Mouse (Mus musculus) liver, adult (tissue): ENCODE measurements around the gene Furin.

Experiments
- GATA4 ChIP-seq: IDR thresholded peaks from 2 replicates; pipeline ENCODE4 v1.6.1; 2014; ENCODE audit warnings: mild to moderate bottlenecking, low read length; ENCODE audit not compliant: insufficient replicate concordance

Gene Furin

DNA sequence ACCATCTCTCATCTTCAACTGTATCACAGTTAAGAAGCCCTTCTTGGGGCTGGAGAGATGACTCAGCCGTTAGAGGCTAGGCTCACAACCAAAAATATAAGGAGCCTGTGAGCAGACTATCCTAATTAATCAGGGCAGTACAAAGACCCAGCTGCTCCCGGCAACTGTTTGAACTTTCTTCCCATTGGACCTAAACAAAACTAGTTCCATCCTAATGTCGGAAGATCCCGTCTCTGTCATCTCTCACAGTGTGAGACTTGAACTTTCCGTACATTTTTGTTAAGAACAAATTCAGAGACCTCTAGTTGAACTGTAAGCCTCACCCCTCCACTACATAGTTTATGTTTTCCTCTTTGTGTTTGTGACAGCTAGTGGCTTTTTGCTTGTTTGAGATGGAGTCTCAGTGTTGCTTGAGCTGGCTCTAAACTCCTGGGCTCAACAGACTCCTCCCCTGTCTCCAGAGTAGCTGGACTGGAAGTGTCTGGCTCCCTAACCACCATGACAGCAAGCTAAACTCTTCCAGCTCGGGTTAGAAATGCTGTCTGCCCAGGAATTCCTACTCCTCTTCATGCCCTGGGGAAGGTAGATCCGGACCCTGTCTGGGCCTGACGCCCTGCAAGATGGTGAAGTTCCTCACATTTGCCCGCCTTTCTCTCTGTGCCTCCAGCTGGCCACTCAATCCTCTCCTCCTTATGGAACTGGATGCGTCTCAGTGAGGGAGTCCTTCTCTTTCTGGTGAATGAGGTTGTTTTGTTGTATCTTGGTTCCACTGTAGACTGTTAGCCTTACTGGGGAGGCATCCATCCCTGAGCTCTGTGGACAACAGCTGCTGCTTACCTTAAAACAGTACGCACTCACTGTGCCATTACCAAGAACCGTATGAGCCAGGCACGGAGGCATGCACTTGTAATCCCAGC, 57.3 kb downstream of the Furin start:
- no peak for TF ChIP-seq GATA4

DNA sequence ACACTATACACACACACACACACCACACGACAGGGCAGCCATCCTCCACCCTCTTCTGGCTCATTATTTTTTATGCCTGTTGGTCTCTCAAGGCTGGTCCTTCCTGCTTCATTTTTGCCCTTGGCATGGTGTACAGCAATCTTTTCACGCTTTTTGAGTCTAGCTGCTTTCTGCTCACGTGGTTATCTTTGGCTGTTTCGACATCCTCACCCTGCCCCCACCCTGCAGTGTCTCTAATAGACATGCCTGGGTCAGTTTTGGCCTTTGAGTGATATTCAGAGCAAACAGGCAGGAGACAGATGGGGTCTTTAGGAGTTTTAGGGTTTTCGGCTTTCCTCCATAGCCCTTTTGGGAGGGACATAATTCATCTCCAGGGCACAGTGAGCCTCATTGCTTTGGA, 58.4 kb downstream of the Furin start:
- no peak for TF ChIP-seq GATA4

DNA sequence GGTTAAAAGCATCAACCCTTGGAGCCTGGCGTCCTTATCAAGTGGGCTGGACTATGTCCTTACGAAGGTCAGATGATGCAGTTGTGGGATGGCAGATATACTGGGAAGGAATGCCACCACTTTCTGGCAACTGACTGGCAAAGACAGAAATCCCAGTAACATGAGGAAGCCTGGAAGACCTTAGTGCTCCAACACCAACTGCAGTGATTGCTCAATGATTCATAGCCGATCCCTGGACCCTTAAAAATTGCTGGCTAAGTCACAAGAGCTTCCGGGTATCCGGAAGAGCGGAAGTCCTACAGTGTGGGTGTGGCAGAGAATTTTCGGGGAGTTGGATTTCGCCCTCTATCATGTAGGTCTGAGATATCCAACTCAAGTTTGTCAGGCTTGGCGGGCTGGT, 59.1 kb downstream of the Furin start:
- TF ChIP-seq GATA4 = no peak

DNA sequence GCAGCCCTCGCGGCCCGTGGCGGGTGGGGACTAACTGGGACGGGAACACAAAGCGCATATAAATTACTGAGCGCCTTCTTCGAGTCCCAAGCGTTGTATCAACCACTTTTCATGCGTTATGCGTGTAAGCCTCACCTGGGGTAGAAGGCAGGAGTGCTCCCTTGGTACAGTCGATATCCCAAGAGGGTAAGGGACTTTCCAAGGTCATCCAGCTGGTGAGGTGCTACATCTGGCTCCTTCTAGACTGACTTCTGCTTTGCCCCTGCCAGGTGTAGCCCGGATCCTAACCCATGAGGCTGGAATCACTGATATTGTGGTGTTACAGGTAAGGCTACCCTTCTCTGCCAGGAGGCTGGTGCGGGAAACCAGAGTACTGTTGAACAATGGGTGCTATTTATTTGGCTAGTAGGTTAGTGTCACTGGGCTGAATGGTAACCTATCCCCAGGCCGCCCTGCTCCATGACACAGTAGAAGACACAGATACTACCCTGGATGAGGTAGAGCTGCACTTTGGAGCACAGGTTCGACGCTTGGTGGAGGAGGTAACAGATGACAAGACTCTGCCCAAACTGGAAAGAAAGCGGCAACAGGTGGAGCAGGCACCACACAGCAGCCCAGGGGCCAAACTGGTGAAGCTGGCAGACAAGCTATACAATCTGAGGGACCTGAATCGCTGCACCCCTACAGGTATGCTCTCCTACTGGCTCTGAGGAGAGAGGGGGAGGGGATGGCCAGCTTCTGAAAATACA, 61.8 kb downstream of the Furin start:
- no peak for TF ChIP-seq GATA4

DNA sequence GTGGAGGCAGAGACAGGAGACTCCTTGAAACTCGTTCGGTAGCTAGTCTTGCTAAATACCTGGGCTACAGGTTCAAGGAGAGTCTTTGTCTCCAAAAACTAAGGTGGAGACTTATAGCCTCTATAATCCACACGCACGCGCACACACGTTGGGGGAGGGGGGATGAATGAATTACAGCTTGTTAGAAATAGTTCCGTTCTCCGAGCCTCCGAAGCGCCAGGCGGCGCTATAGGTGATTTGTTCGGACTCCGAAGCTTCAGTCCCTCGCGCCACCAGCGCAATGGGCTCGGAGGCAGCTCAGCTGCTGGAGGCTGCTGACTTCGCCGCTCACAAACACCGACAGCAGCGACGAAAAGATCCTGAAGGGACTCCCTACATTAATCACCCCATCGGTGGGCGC, 62.4 kb downstream of the Furin start, which contains the start of gene Hddc3:
Hddc3 (plus strand) TSS at position 247 of the 400 bp plus-strand sequence.
- no peak for TF ChIP-seq GATA4

DNA sequence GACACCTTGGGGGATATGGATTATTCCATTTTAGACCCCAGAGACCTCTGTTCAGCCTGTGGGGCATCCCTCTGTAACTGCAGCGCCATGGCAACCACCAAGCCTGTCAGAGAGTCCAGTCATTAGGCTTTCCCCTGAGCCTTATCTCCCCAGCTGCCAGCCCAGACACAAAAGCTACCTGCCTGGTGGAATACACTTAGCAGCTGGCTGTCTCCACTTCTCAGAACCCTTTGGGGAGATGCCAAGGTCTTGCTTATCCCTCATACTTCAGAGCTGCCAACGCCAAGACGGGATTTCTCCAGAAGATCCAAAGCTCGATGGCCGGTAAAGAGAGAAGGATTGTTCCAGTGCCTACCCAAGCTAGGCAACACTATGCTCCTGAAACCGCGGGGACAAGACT, 63.4 kb downstream of the Furin start:
- TF ChIP-seq GATA4 = no peak

DNA sequence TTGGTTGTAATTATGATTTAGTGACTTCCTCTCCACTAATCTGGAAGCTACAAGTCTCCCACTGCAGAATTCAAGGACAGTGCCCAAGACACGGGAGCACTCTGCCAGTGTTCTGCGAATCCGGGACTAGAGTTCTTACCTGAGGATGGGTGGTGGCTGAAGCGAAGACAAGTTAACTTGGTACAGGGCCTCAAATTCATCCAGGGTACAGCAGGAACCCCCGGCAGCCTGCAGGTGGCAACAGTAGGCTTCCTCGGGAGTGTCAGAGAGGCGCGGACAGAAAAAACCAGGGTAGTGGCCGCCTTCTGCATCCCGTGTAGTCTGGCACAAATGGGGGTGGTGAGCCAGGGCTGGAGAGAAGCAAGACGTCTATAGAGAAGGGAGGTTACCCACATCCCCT, 64.4 kb downstream of the Furin start, which contains the start of gene Unc45a:
Unc45a (minus strand) TSS at position 213 of the 400 bp plus-strand sequence.
- no peak for TF ChIP-seq GATA4

DNA sequence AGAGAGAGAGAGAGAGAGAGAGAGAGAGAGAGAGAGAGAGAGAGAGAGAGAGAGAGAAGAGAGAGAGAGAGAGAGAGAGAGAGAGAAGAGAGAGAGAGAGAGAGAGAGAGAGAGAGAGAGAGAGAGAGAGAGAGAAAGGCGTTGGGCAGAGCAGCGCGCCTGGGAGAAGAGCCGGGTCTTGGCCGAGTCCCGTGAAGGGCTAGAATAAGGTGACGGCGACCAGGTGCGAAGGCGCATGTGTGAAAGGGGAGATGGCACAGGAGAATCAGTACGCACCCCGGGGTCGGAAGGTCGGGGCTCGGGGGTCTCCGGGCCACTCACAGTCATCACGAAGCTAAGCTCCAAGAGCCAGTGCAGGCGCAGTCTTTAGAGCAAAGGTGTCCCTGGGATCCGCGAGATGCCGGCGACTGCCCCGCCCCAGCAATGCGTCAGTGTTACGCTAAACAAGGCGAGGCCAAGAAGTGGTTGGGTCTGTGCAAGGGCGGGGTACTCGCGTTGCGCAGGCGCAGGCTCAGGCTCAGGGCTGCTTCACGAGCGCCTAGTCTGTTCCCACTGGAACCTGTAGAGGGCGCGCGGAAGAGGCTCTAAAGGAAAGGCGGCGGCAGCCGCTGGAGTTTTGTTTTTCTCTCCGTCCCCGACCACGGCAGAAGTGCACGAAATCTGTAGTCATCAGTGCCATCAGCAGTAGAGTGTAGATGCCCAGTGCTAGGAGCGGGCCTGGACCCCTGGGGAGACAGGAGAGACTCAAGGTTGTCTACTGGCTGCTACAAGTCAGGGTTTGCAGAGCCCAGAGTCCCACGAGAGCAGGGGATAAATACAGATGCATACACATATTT, 65.2 kb downstream of the Furin start:
- TF ChIP-seq GATA4 = no peak

DNA sequence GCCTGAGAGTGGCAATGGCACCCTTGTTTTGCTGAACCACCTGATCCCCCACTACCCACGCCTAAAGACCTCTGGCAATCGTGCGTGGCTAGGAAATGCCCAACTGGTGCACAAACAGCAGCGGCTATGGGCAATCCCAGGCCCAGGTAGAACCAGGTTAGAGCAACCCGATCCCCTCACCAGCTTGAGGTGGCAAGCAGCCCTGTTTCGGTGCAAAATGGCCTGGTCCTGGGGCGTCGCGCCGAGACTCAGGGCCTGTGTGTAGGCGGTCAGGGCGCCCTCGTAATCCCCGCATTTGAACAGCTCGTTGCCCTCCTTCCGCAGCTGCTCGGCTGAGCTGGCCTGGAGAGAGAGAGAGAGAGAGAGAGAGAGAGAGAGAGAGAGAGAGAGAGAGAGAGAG, 65.9 kb downstream of the Furin start:
- TF ChIP-seq GATA4 = no peak
